Mouse (Mus musculus): ENCODE results near the gene Pde4a.

Pde4a gene

DNA sequence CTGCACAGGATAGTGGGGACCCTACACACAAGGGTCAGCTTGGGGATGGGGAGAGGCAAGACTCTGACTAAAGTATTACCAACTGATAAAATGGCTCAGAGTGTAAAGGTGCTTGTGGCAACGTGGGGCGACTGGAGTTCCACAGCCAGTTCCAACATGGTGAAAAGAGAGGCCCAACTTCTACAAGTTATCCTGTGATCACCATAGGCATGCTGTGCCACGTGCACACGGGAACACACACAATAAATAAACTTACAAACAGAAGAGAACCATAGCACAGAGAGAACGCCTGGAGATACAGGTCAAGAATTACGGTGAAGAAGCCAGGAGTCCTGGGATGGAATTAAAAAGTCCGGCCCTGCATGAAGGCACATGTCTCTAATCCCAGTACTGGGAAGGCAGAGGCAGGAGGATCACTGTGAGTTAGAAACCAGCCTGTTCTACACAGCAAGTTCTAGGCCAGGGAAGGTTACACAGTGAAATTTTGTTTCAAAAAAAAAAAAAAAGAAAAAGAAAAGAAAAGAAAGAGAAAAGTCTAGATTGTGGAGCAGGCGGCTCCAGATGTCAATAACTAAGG, 16.3 kb upstream of the Pde4a start:
- DNase-seq = no peak

- peak; percentile 89 for DNase-seq
Observed at GRCm38 (mm10) chr9:21149654-21150419, 15.7 kb upstream of the Pde4a start, which contains the start of gene Cdc37. Cdc37 (minus strand) TSS chr9:21149982.

DNA sequence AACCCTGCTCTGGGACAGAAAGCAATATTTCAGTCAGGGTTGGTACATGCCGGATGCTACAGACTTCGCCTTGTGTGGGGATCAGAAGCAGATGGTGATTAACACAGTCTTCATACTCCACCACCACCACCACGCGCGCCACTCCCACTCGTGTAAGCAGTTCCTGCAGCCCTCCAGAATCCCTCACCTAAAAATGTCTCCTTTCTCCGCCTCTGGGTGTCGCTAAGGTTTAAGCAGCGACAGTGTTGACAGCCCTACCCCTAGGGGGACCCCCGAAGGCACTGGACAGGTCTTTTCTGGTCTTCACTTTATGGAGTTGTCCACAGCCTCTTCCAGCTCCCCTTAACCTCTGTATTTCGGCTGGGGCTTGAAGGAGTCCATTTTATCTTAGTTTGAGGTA, 12.8 kb upstream of the Pde4a start:
- peak; percentile 44 for DNase-seq

GRCm38 (mm10) chr9:21153331-21153730, 12.2 kb upstream of the Pde4a start:
- no peak for DNase-seq

GRCm38 (mm10) chr9:21153833-21154232, 11.7 kb upstream of the Pde4a start:
- DNase-seq = no peak

DNA sequence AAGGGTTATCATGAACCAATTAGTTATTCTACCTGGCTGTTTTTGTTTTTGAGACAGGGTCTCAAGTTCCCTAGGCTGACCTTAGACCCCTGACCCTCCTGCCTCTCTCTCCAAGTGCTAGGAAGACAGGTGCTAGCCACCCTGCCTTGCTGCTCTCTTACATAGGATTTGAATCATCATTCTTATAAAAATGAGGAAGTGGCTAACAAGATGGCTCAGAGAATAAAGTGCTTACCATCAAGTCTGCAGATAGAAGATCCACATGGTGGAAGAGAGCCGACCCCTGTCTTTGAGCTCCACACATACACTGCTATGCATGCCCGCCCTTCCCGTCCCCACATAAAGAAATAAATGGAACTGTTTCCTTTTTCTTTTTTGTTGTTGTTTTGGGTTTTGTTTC, 10.7 kb upstream of the Pde4a start:
- no peak for DNase-seq

DNA sequence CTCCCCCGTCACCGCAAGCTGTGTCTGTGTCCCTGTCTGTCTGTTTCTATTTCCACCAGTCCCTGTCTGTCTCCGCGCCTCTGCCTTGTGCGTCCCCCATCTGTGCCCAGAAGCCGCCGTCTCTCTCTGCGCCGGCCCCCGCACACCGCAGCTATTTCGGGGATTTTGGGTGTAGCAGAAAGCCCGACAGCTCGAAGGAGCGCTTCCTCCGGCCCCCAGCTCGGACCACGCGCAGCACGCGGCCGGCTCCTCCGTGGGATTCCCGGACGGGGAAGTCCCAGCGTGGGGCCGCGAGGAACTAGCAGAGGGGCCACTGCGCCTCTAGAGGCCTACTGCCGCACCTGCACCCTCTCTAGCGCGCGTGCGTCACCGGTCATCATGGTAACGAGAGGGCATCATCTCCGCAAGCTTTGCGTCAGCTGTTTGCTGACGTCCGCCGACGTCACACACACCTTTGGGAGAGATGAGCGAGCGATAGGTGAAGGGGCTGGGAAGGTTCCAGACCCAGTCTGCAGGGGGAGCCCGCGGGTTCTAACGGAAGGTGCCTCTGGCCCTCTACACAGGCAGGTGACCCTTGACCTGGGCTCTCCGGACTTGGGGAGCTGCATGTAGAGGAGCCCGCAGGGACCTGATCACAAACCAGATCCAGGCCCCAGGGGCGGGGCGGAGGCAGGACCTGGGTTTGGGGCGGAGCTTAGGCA, 4.2 kb upstream of the Pde4a start:
- peak; percentile 92 for DNase-seq

- DNase-seq = peak; percentile 46
Observed at GRCm38 (mm10) chr9:21163086-21164050, 2.1 kb upstream of the Pde4a start.

DNA sequence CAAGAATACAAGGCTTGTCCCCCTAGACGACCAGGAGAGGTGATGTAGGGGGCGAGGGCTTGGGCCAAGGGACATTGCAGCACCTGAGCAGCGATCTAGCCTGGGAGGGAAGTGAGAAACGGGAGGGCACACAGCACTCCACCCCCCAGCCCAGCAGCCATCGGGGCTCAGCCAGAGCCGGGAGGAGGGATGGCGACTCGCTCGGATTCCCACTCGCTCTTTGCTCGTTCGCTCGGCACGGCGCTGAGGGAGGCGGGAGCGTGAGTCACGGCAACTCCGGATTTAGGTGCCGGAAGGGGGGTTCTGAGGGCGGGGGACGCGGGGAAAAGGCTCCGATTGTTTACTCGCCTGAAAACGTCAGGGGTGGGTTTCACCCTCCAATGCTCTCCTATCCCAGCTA, 1.4 kb upstream of the Pde4a start:
- DNase-seq = peak; percentile 55

DNA sequence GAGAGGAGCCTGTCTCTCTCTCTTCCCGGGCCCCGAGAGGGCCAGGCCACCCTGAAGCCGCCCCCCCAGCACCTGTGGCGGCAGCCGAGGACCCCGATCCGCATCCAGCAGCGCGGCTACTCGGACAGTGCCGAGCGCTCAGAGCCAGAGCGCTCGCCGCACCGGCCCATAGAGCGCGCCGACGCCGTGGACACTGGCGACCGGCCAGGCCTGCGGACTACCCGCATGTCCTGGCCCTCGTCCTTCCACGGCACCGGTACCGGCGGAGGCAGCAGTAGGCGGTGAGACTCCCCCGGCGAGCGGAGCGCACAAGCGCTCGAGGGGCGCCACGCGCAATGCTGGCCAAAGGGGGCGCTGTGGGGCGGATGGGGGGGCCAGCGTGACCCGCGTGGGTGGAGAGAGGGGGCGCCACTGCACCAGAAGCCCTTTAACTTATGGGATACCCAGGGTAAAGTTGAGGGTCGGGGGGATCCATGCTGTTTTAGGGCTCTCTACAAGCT, 488 bp downstream of the Pde4a start:
- peak; percentile 85 for DNase-seq

- peak; percentile 25 for DNase-seq
Observed at GRCm38 (mm10) chr9:21166516-21166915, 1.0 kb downstream of the Pde4a start.

DNA sequence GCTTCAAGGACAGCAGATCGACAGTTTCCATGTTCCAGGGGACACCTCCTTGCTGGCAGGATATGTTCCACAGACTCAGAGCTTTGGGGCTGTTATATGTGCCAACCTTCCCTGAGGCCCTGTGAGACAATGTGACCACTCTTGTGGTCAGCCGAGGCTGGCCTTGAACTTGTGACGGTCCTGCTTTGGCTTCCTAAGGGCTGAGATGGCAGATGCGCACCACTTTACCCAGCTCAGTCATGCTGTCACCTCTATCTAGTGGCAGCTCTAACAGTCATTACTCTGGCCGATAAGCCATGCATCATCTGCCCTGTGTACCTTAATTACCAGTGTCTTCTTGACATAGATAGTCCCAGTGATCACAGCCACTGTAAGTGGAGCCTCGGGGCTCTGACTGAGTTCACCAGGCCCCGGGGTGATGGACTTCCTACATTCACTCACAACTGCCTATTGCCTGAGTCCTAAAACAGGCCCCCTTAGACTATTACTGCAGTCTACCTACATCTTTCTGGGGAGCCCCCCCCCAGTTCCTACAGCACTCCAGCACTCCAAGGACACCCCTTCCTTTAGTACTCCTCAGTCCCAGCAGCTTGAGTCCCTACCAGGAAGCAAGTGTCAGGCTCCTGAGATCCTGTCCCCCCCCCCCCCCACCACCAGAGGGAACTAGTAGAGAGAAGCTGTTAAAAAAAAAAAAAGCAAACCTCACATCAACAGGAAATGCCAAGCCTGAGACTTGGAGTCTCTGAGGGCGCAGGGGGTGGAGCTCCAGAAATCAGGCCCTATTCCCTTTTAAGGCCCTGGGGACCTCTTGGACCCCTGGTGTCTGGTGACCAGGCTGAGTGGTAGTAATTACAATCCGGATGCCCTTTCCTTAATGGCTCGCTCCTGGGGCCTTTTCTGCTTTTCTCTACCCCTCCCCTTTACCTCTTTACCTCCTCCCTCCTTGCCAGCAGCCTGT, 1.9 kb downstream of the Pde4a start:
- DNase-seq = no peak

- peak; percentile 81 for DNase-seq
Observed at GRCm38 (mm10) chr9:21168161-21169123, 2.9 kb downstream of the Pde4a start.

DNA sequence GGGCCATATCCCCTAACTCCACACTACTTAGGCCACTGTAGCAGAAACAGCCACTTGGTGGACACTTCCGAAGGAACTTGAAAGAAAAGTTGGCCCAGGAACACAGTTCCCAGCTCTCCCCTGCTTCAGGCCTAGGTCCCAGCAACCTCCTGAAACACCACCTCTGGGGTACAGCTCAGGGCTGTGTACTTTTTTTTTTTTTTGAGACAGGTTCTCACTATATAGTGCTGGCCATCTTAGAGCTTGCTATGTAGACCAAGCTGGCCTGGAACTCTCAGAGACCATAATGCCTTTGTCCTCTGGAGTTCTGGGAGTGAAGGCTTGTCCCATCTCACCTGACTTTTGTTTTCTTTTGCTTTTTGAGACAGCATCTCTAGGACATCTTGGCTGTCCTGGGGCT, 3.6 kb downstream of the Pde4a start:
- DNase-seq = no peak

DNA sequence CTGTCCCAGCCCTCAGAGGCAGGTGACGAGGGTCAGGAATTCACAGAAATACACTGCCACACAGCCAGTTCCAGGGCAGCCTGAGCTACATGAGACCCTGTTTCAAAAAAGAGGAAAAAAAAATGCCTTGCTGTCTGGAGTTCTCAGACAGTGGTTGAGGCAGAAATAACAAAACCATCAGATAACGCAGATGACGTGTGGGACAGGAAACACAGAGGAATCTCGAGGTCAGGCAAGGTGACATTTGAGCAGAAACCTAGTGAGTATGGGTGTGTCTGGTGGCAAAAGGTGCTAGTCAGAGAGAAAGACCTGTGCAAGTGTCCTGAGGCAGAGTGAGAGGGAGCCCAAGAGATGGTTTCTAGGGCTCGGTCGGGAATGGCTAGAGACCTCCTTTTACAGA, 6.8 kb downstream of the Pde4a start:
- DNase-seq = no peak

DNA sequence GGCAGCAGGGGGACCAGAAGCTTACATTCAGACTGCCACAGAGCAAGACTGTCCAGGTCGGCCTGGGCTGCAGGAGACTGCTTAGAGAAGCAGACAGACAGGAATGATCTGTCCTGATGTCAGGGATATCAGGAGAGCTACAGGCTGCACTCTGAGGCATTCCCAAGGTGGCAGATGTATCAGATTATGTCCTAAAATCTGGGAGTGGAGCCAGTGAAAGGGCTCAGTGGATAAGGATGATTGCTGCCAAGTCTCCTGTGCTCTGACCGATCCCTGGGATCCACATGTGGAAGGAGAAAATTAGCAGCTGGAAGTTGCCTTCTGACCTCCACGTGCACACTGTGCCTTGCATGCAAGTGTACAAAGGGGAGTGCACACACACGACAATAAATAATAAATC, 14.9 kb downstream of the Pde4a start:
- no peak for DNase-seq

GRCm38 (mm10) chr9:21180841-21181240, 15.3 kb downstream of the Pde4a start:
- DNase-seq = no peak

DNA sequence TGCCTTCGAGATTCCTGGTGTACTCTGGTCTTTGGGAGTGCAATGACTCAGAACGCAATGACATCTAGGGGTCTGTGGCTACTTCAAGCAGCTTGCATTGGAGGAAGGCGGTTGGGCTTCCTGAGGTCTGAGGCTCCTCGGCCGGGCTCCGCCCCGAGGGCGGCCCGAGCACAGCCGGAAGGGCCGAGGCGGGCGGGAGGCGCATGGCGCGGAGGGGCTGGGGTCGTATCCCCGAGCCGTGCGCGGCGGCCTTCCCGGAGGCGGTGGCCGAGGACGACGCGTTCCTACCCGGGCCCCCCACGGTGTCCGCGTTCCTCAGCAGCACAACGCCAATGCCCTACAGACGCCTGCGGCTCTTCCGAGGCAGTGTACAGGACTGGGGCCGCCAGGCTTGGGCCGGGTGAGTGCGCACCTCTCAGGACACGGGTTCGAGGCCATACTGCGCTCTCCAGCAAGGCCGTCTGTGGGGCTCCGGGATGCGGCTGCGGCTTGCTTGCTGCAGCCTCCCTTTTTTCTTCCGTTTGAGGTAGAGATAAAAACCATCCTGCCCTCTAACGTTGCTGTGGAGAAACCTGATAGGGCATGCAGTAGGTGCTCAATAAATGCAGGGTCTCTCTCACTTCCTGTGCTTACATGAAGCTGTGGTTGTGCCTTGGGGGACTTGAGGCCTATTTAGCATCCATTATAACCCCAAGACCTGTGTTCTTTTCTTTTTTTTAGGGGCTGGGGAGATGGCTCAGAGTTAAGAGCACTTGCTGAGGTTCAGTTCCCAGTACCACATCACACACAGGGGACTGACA, 16.1 kb downstream of the Pde4a start:
- no peak for DNase-seq

DNA sequence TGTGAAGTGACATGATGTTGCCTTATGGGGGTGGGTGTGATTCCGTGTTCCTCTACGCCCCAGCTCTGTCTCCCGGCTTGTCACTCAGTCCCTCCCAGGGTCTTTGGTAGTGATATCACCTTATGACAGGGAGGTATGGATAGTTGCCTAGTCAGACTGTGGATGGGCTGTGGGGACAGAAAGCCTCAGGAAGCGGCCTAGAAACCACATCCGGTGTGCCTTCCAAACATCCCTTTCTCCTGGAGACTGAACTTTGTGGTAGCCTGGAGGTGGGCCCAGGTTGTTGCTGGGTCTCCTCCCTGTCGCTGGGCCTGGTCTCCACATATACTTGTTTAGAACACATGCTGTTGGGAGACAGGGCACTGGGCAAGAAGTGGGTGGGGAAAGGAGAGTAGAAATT, 17.9 kb downstream of the Pde4a start:
- no peak for DNase-seq
